30 mouse cellular contexts compared by ENCODE assay signal in the genomic region with DNA sequence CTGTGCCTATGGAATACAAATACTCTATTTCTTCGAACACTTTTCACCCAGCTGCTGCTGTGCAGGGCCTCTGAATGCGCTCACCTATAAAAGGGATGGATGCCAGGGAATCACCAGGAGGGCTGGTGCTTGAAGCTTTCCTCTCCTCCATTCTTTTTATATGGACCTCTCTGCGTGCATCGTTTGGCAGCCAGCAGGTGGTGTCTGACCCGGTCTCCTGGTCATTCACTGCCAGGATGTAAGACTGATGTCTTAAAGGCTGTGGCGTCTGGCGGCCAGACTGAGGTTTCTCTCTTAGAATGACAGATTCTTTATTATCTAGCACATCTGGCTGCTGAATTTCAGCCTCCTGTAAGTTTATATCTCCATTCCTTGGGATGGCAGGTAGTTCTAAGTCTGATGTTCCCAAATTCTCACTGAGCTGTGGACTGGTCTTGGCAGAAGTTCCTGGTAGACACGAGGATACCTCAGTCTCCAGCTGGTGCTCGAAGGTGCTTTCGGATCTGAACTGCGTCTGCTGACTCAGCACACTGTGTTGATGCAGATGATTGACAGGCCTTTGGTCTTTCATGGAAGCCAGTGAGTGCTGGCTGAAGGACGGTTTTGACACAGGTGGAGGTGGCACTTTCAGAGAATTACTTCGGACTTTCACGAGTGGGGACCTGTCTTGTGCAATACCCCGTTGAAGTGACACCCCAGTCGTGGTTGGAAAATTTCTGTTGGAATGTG.
DNase-seq lines count a peak whose midpoint lies in the region; ATAC-seq and TF ChIP-seq lines count a peak whose summit lies in the region.
"Had no signal": no experiment of that assay in that cellular context is flagged by ENCODE, and none has a peak within 500 bp of the region (broad histone marks: within the 10 kb centered on the region; RNA-seq: fewer than 3 reads in every experiment).

No protein-coding gene starts in this region.

- ATAC-seq in hindbrain, postnatal 0 days, result no peak
- no peak for ATAC-seq in hindbrain, embryonic 16.5 days
- ATAC-seq in liver, postnatal 0 days, result no peak
- ATAC-seq in liver, embryonic 11.5 days (replicated peaks; ENCODE audit: low FRiP score), result no peak; the same call in 1 of the 2 replicates
- ATAC-seq: forebrain, embryonic 15.5 days; midbrain, embryonic 13.5 days had no signal

- no peak overlapping the region for H3K4me3 ChIP-seq in cerebellum, adult 2 months (replicated peaks; ENCODE audit: insufficient read depth, low read depth, low read length)
- no peak overlapping the region for H3K4me3 ChIP-seq in hindbrain, postnatal 0 days (ENCODE audit: low read length)
- no peak overlapping the region for H3K4me3 ChIP-seq in hindbrain, embryonic 16.5 days (ENCODE audit: low read length)
- H3K4me3 ChIP-seq in liver, postnatal 0 days (ENCODE audit: low read depth, low read length), result no peak overlapping the region
- H3K4me3 ChIP-seq in liver, embryonic 11.5 days (ENCODE audit: low read depth, low read length), result no peak overlapping the region
- no peak overlapping the region for H3K4me3 ChIP-seq in limb, embryonic 10.5 days
- H3K4me3 ChIP-seq: embryonic facial prominence, embryonic 12.5 days; forebrain, embryonic 15.5 days; gastrocnemius, adult 2 months; hindbrain, embryonic 10.5 days; hindbrain, embryonic 15.5 days; kidney, embryonic 15.5 days; limb, embryonic 15.5 days; megakaryocyte, embryonic 14.5 days; midbrain, embryonic 13.5 days had no signal

- no peak for TF ChIP-seq EP300 in liver, postnatal 0 days (IDR thresholded peaks at IDR 0.05; ENCODE audit: low read depth)

- no peaks in the 10 kb centered on the region for H3K9me3 ChIP-seq in hindbrain, postnatal 0 days (ENCODE audit: low read length)
- H3K9me3 ChIP-seq in hindbrain, embryonic 16.5 days (ENCODE audit: control insufficient read depth, low read length), result no peaks in the 10 kb centered on the region
- H3K9me3 ChIP-seq in liver, postnatal 0 days (ENCODE audit: low read length), result no peaks in the 10 kb centered on the region
- H3K9me3 ChIP-seq in liver, embryonic 11.5 days (ENCODE audit: control insufficient read depth, low read length), result no peaks in the 10 kb centered on the region
- no peaks in the 10 kb centered on the region for H3K9me3 ChIP-seq in limb, embryonic 10.5 days (replicated peaks)
- H3K9me3 ChIP-seq: embryonic facial prominence, embryonic 12.5 days; forebrain, embryonic 15.5 days; hindbrain, embryonic 10.5 days; hindbrain, embryonic 15.5 days; kidney, embryonic 15.5 days; limb, embryonic 15.5 days; megakaryocyte, embryonic 14.5 days; midbrain, embryonic 13.5 days had no signal

- no peak for DNase-seq in cerebellum, adult 2 months
- DNase-seq in cerebellum, postnatal 36 days, result no peak
- DNase-seq in hindbrain, postnatal 0 days (ENCODE audit: low spot score), result peak; percentile 21
- no peak for DNase-seq in liver, postnatal 0 days
- DNase-seq in liver, embryonic 11.5 days (ENCODE audit: low spot score), result no peak
- DNase-seq in R1 (ENCODE audit: low read depth, low spot score), result peak; percentile 53
- DNase-seq in limb, embryonic 10.5 days (ENCODE audit: low spot score), result no peak
- DNase-seq: adrenal gland, postnatal 10 days; cerebellum, adult 11 months; cerebellum, postnatal 14 days; gastrocnemius, adult 2 months; heart, postnatal 14 days; kidney, adult 11 months; kidney, postnatal 36 days; layer of hippocampus, postnatal 36 days; left cerebral cortex, postnatal 4 days; lung, postnatal 4 days; right cerebral cortex, adult 18-20 months; thymus, adult 18-20 months; thymus, postnatal 25 days had no signal

- H3K27me3 ChIP-seq in cerebellum, adult 2 months (ENCODE audit: control insufficient read depth, insufficient read depth, low read length), result no peaks in the 10 kb centered on the region
- H3K27me3 ChIP-seq in hindbrain, postnatal 0 days (ENCODE audit: insufficient read depth, low read length), result no peaks in the 10 kb centered on the region
- H3K27me3 ChIP-seq in hindbrain, embryonic 16.5 days (replicated peaks; ENCODE audit: control insufficient read depth, insufficient read depth, low read length), result no peaks in the 10 kb centered on the region
- H3K27me3 ChIP-seq in liver, postnatal 0 days (ENCODE audit: insufficient read depth, low read length), result no peaks in the 10 kb centered on the region
- no peaks in the 10 kb centered on the region for H3K27me3 ChIP-seq in liver, embryonic 11.5 days (replicated peaks; ENCODE audit: control insufficient read depth, insufficient read depth, low read length)
- H3K27me3 ChIP-seq in limb, embryonic 10.5 days (ENCODE audit: low read depth, poor library complexity, severe bottlenecking), result no peaks in the 10 kb centered on the region
- H3K27me3 ChIP-seq: embryonic facial prominence, embryonic 12.5 days; forebrain, embryonic 15.5 days; hindbrain, embryonic 15.5 days; kidney, embryonic 15.5 days; limb, embryonic 15.5 days; megakaryocyte, embryonic 14.5 days; midbrain, embryonic 13.5 days had no signal

- H3K9ac ChIP-seq in hindbrain, postnatal 0 days (replicated peaks; ENCODE audit: low read length), result no peak overlapping the region
- no peak overlapping the region for H3K9ac ChIP-seq in hindbrain, embryonic 16.5 days (ENCODE audit: low read depth, low read length)
- no peak overlapping the region for H3K9ac ChIP-seq in liver, postnatal 0 days (replicated peaks)
- H3K9ac ChIP-seq in liver, embryonic 11.5 days (ENCODE audit: low read depth, low read length), result no peak overlapping the region
- H3K9ac ChIP-seq: embryonic facial prominence, embryonic 12.5 days; forebrain, embryonic 15.5 days; hindbrain, embryonic 15.5 days; kidney, embryonic 15.5 days; limb, embryonic 15.5 days; midbrain, embryonic 13.5 days had no signal

- TF ChIP-seq POLR2A in cerebellum, adult 2 months (IDR thresholded peaks at IDR 0.05; ENCODE audit: borderline replicate concordance, insufficient read depth, low read length), result no peak

- H3K4me2 ChIP-seq in hindbrain, postnatal 0 days (ENCODE audit: low read depth, low read length), result no peak overlapping the region
- H3K4me2 ChIP-seq in hindbrain, embryonic 16.5 days (ENCODE audit: low read length), result no peak overlapping the region
- H3K4me2 ChIP-seq in liver, postnatal 0 days (ENCODE audit: low read depth, low read length), result no peak overlapping the region
- H3K4me2 ChIP-seq in liver, embryonic 11.5 days, result no peak overlapping the region
- H3K4me2 ChIP-seq: embryonic facial prominence, embryonic 12.5 days; forebrain, embryonic 15.5 days; hindbrain, embryonic 15.5 days; kidney, embryonic 15.5 days; limb, embryonic 15.5 days; midbrain, embryonic 13.5 days had no signal

- peaks cover 33% of the 10 kb centered on the region for H3K36me3 ChIP-seq in hindbrain, postnatal 0 days (ENCODE audit: insufficient read depth, low read length)
- H3K36me3 ChIP-seq in hindbrain, embryonic 16.5 days (ENCODE audit: control insufficient read depth, insufficient read depth, low read length), result peaks cover 22% of the 10 kb centered on the region
- H3K36me3 ChIP-seq in liver, postnatal 0 days (replicated peaks; ENCODE audit: insufficient read depth, low read length), result peaks cover 28% of the 10 kb centered on the region
- H3K36me3 ChIP-seq in liver, embryonic 11.5 days (ENCODE audit: control insufficient read depth, insufficient read depth, low read length), result peaks cover 30% of the 10 kb centered on the region
- H3K36me3 ChIP-seq in limb, embryonic 10.5 days, result peaks cover 44% of the 10 kb centered on the region

- no peak overlapping the region for H3K27ac ChIP-seq in cerebellum, adult 2 months (ENCODE audit: insufficient read depth, low read length)
- no peak overlapping the region for H3K27ac ChIP-seq in hindbrain, postnatal 0 days
- H3K27ac ChIP-seq in hindbrain, embryonic 16.5 days (ENCODE audit: low read depth, low read length), result no peak overlapping the region
- no peak overlapping the region for H3K27ac ChIP-seq in liver, postnatal 0 days (ENCODE audit: low read depth)
- no peak overlapping the region for H3K27ac ChIP-seq in liver, embryonic 11.5 days (ENCODE audit: low read depth, low read length)
- H3K27ac ChIP-seq in limb, embryonic 10.5 days, result no peak overlapping the region
- H3K27ac ChIP-seq: embryonic facial prominence, embryonic 12.5 days; forebrain, embryonic 15.5 days; gastrocnemius, adult 2 months; hindbrain, embryonic 10.5 days; hindbrain, embryonic 15.5 days; kidney, embryonic 15.5 days; limb, embryonic 15.5 days; midbrain, embryonic 13.5 days; stomach, postnatal 0 days had no signal

- 0 out of 2 replicates have a peak, but pooled peaks have one; percentile 11 for TF ChIP-seq CTCF in cerebellum, adult 2 months (IDR thresholded peaks at IDR 0.05; ENCODE audit: borderline replicate concordance, insufficient read depth, low read depth, low read length)
- peak; percentile 24; the same call in 1 of the 2 replicates for TF ChIP-seq CTCF in hindbrain, postnatal 0 days (IDR thresholded peaks at IDR 0.05; ENCODE audit: low read depth)
- 0 out of 2 replicates have a peak, but pooled peaks have one; percentile 6 for TF ChIP-seq CTCF in liver, postnatal 0 days (IDR thresholded peaks at IDR 0.05; ENCODE audit: low read depth)

- WGBS in cerebellum, adult 2 months, result 45% methylated on average over 16 of the region's 16 CpGs
- 65% methylated on average over 16 of the region's 16 CpGs for WGBS in hindbrain, postnatal 0 days
- WGBS in hindbrain, embryonic 16.5 days, result 73% methylated on average over 16 of the region's 16 CpGs
- WGBS in liver, postnatal 0 days (ENCODE audit: insufficient replicate concordance), result 90% methylated on average over 16 of the region's 16 CpGs
- WGBS in liver, embryonic 11.5 days, result 89% methylated on average over 16 of the region's 16 CpGs
- WGBS in limb, embryonic 10.5 days, result 86% methylated on average over 16 of the region's 16 CpGs

- H3K4me1 ChIP-seq in cerebellum, adult 2 months (ENCODE audit: control insufficient read depth, insufficient read depth, low read length), result peaks cover 19% of the 10 kb centered on the region; the same call in 1 of the 2 replicates
- H3K4me1 ChIP-seq in hindbrain, postnatal 0 days (ENCODE audit: insufficient read depth, low read length), result no peaks in the 10 kb centered on the region
- H3K4me1 ChIP-seq in hindbrain, embryonic 16.5 days (ENCODE audit: control insufficient read depth, insufficient read depth, low read depth, low read length), result no peaks in the 10 kb centered on the region
- no peaks in the 10 kb centered on the region for H3K4me1 ChIP-seq in liver, postnatal 0 days (ENCODE audit: insufficient read depth)
- 0 out of 2 replicates have a peak, but pooled peaks cover 2% of the 10 kb centered on the region for H3K4me1 ChIP-seq in liver, embryonic 11.5 days (replicated peaks; ENCODE audit: control insufficient read depth, insufficient read depth, low read length)
- no peaks in the 10 kb centered on the region for H3K4me1 ChIP-seq in limb, embryonic 10.5 days
- H3K4me1 ChIP-seq: embryonic facial prominence, embryonic 12.5 days; forebrain, embryonic 15.5 days; hindbrain, embryonic 10.5 days; kidney, embryonic 15.5 days; limb, embryonic 15.5 days; midbrain, embryonic 13.5 days had no signal

Comparison
In these comparisons a context has a peak if more than half of its experiments do, and no peak if none do; other contexts are left out.
1. DNase-seq: peak in hindbrain, postnatal 0 days (single experiment) and R1 (single experiment); none in cerebellum, adult 2 months (0 of 2), cerebellum, postnatal 36 days (0 of 2), liver, postnatal 0 days (single experiment), liver, embryonic 11.5 days (single experiment) and limb, embryonic 10.5 days (single experiment).
2. Peak in every context shown above with its lines, with median percentiles within 50 percentile points of each other: CTCF ChIP-seq.